Mouse (Mus musculus) hindbrain, embryonic 11.5 days (tissue): Measurements from ENCODE around the gene Zbed4. TPM values are rescaled to one million over a fixed set of nuclear protein-coding genes. Genes with fewer than 3 reads are reported as not detected.

Experiments used
- ATAC-seq: fragments of 200-750 bp; cut with Nextera tagmentation; 2 replicates; pipeline ENCODE4 v1.8.0; 2017; ENCODE audit warnings: mild to moderate bottlenecking, moderate TSS enrichment, moderate library complexity; ENCODE audit not compliant: low FRiP score
- DNase-seq: peaks from one replicate; pipeline ENCODE4 v3.0.0-alpha.2; 2015; ENCODE audit warnings: low spot score
- H3K27ac ChIP-seq: fragments of 300-500 bp; sonication (generic); 2 replicates; pipeline ENCODE4 v1.5.1; 2014; ENCODE audit warnings: mild to moderate bottlenecking, low read depth, low read length
- H3K27me3 ChIP-seq: fragments of 300-500 bp; sonication (generic); 2 replicates; pipeline ENCODE4 v1.6.1; 2014; ENCODE audit warnings: mild to moderate bottlenecking, low read length, moderate library complexity, mixed read lengths; ENCODE audit not compliant: control insufficient read depth, insufficient read depth
- H3K36me3 ChIP-seq: fragments of 300-500 bp; sonication (generic); 2 replicates; pipeline ENCODE4 v1.6.1; 2014; ENCODE audit warnings: mild to moderate bottlenecking, low read length, moderate library complexity, mixed read lengths; ENCODE audit not compliant: control insufficient read depth, insufficient read depth
- H3K4me1 ChIP-seq: fragments of 300-500 bp; sonication (generic); replicated peaks from 2 replicates; pipeline ENCODE4 v1.6.1; 2014; ENCODE audit warnings: low read length, mixed read lengths; ENCODE audit not compliant: control insufficient read depth, insufficient read depth
- H3K4me2 ChIP-seq: fragments of 300-500 bp; sonication (generic); replicated peaks from 2 replicates; pipeline ENCODE4 v1.6.1; 2014; ENCODE audit warnings: mild to moderate bottlenecking, low read depth, low read length
- H3K4me3 ChIP-seq: fragments of 300-500 bp; sonication (generic); 2 replicates; pipeline ENCODE4 v1.5.1; 2014; ENCODE audit warnings: low read depth, low read length
- H3K9ac ChIP-seq: fragments of 300-500 bp; sonication (generic); 2 replicates; pipeline ENCODE4 v1.6.1; 2014; ENCODE audit warnings: low read depth, low read length
- H3K9me3 ChIP-seq: fragments of 300-500 bp; sonication (generic); 2 replicates; pipeline ENCODE4 v1.6.1; 2016; ENCODE audit warnings: low read length; ENCODE audit not compliant: control insufficient read depth
- WGBS: fragments of 180-500 bp; shearing (Covaris S2); extraction: QIAGEN DNeasy Blood & Tissue Kit; methylation state at CpG from one replicate; pipeline ENCODE4 v1.1.7; 2014; 5-methylcytosine and 5-hydroxymethylcytosine counted together
- polyA plus RNA-seq: library from polyadenylated mRNA; unstranded; fragments of >200 nt; fragmentation: Nextera tagmentation; extraction: Ambion mirVana; gene quantifications from 2 replicates; pipeline ENCODE4 v1.2.1, GENCODE M21; 2014

Gene Zbed4
- polyA plus RNA-seq, 1 experiment from 2014 or later = 38.2 TPM

DNA sequence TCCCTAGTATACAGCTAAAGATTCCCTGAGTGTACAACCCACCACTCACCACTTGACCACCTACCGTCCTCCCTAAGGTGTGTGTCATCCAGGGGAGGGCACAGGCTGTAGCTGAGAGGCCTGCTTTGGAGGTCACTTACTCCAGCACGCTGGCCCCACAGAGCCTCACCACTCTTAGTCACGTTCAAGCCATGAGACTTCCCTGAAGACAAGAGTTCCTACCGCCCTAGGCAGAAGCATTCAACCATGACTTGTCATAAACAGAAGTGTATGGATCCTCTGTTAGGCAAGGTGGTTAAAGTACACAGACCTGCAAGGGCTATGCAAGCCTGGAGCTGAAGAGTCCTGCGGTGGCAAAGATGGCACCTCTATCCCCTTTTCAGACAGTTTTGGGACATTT lies 79.2 kb downstream of the Zbed4 start:
- H3K27ac ChIP-seq = no peak overlapping the region
- no peaks in the 10 kb centered on the region for H3K4me1 ChIP-seq
- H3K9me3 ChIP-seq = no peaks in the 10 kb centered on the region
- no peak overlapping the region for H3K4me3 ChIP-seq
- H3K9ac ChIP-seq = no peak overlapping the region
- ATAC-seq (no peak), DNase-seq (no peak)
- no peak overlapping the region for H3K4me2 ChIP-seq
- 85% methylated on average over 5 of the region's 5 CpGs for WGBS
- peaks cover 2% of the 10 kb centered on the region; the same call in 1 of the 2 replicates for H3K36me3 ChIP-seq
- no peaks in the 10 kb centered on the region for H3K27me3 ChIP-seq

DNA sequence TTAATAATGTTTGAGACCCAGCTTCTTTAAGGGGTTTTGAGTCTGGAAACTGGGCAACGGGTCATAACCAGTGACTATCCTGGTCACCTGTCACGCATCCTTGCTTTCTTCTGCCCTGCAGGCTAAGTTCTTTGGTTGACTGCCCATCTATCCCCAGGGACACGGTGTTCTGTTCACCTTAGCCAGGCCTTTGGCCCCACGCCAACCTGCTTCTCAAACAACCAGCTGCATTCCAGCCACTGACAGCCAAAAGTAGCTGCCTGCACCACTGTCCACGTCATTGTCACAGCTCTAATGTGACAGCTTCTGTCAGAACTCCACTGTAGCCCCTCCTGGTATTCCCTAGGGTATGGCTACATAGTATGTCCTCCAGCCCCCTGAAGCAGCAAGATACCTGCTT lies 80.0 kb downstream of the Zbed4 start:
- ATAC-seq (no peak), DNase-seq (no peak)
- Histone ChIP-seq H3K4me3 (no peak overlapping the region), H3K27ac (no peak overlapping the region), H3K4me2 (no peak overlapping the region), H3K4me1 (no peaks in the 10 kb centered on the region), H3K27me3 (no peaks in the 10 kb centered on the region), H3K9ac (no peak overlapping the region), H3K36me3 (no peaks in the 10 kb centered on the region), H3K9me3 (no peaks in the 10 kb centered on the region)
- WGBS = 68% methylated on average over 5 of the region's 5 CpGs

DNA sequence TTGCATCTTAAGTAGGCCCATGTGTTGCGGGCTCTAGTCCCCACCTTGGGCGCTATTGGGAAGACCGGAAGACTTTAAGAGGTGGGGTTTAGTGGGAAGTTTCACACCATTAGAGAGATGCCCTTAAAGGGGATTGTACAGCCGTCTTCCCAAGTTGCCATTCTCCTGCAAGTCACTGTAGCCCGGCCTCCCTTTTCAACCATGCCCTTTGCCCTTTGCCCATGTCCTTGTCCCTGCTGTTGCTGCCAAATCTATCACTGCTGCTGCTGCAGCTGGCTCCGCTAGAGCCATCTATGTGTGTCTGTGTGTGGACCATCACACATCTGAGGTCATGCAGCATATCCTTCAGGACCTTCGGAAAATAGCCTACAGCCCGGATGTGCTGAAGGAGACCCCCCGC lies 81.1 kb downstream of the Zbed4 start:
- DNase-seq (no peak), ATAC-seq (no peak)
- Histone ChIP-seq H3K9me3 (no peaks in the 10 kb centered on the region), H3K9ac (no peak overlapping the region), H3K27ac (no peak overlapping the region), H3K4me3 (no peak overlapping the region), H3K27me3 (no peaks in the 10 kb centered on the region), H3K36me3 (no peaks in the 10 kb centered on the region), H3K4me2 (no peak overlapping the region), H3K4me1 (no peaks in the 10 kb centered on the region; the same call in 1 of the 2 replicates)
- 83% methylated on average over 9 of the region's 9 CpGs for WGBS

Other genes with a start within 250 kb of the Zbed4 start
- not detected in 2 replicates for gene Zdhhc25, start 151.4 kb upstream of the Zbed4 start, polyA plus RNA-seq
- 25.2 and 29.4 TPM in 2 replicates for gene Brd1, start 17.4 kb upstream of the Zbed4 start, polyA plus RNA-seq
- gene Alg12, start 67.7 kb downstream of the Zbed4 start, polyA plus RNA-seq = 10.6 and 11.5 TPM in 2 replicates
- 85.3 and 89.5 TPM in 2 replicates for gene Creld2, start 68.0 kb downstream of the Zbed4 start, polyA plus RNA-seq
- 31.6 and 35.6 TPM in 2 replicates for gene Pim3, start 110.5 kb downstream of the Zbed4 start, polyA plus RNA-seq
- 0.15 TPM in 1 of 2 replicates, not detected in the other for gene Ttll8, start 202.8 kb downstream of the Zbed4 start, polyA plus RNA-seq
- 3.7 and 4.1 TPM in 2 replicates for gene Mlc1, start 227.3 kb downstream of the Zbed4 start, polyA plus RNA-seq
- 0.15 TPM in 1 of 2 replicates, not detected in the other for gene Mov10l1, start 231.2 kb downstream of the Zbed4 start, polyA plus RNA-seq